Mouse (Mus musculus): ENCODE measurements at regions not wholly inside any gene's neighbourhood (a gene's known extent, or its start where the extent isn't known, plus 50 kb on each side); places are given as distances from the start of the nearest gene placed in this dataset.

GRCm38 (mm10) chr2:159032147-159032546, 237.5 kb downstream of the Dhx35 start:
- no peak for DNase-seq

DNA sequence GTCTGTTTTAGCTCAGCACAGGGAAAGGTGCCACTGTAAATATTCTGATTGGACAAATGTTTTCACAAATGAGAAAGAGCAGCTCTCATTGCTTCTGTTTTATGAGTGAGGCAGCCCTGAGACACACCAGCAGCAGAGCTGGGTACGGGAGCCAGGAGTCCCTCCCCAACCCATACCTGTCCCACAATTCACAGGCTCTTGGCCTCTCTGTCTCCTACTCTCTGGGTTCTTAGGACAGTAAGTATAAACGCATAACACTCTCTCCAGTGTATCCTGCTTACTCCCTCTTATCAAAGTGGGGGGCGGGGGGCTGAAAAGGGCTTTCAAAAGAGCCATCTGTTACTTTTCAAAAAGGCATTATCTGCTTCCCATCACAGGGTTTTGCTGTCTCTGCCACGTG, 245.3 kb downstream of the Dhx35 start:
- no peak for DNase-seq

DNA sequence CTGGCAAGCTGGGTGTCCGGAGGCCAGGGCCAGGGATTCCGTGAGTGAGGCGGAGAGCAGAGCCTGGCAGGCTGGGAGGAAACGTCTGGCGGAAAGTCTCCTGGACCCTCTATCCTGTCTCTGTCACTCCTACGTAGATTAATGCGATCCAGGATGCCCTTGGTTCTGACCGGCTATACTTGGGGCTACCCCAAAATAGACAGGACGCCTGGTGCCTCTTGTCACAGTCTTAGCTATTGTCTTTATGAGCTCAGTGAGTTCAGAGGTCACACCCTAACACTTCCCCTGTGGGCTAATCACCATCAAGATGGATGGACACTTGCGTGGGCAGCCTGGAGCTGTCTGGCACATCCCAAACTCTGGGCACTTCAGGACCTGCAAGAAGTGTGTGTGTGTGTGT, 258.9 kb downstream of the Dhx35 start:
- peak; percentile 77 for DNase-seq

DNA sequence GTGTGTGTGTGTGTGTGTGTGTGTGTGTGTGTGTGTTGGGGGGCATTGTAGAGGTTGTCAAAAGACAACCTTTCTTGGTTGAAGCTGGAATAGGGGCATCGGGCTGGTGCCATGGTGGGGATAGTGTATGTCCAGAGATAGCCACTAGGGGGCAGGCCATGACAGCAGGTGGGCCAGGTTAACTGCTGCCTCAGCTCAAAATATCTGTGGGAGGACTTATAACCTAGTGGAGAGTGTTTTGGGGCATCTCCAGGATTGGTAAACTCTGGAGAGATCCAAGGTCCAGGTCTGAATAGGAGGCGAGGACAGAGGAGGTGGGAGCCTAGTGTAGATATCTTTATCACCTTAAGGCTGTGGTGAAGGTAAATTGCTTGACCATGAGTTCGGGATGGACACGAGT, 259.3 kb downstream of the Dhx35 start:
- DNase-seq, result peak; percentile 73

DNA sequence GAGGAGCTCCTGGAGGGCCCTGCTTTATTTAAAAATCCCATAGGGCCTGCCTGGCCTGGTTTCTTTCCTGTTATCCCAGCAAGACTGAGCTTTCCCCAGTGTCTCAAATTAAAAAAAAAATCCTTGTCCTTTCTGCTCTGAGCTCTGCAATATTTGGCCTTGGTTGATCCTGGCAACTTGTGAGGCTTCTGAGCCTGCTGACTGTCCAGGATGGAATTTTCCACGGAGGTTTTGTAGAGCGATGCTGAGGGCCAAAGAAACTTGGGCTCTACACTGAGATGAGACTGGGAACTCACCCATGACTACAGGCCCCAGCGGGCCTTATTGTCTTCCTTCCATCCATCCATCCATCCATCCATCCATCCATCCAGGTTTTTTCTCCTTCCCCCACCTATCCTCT, 259.8 kb downstream of the Dhx35 start:
- peak; percentile 12 for DNase-seq

DNA sequence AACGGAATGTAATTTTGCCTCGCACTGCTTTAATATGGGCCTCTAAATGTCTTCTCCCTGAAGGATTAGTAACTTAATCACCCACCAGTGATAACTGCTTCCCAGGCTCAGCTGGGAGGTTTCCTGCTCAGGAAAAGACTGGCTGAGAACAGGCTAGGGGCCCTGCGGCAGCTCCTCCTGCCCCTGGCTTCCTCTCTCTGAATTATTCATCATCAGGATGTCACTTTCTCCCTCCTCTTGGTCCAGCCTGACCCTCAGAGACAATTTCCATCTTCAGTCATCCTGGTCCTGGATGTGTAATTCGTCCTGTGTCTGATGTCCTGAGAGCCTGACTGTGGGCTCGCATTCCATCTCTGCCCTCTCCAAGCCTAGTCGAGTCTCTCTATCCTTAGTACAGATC, 261.2 kb downstream of the Dhx35 start:
- peak; percentile 19 for DNase-seq

DNA sequence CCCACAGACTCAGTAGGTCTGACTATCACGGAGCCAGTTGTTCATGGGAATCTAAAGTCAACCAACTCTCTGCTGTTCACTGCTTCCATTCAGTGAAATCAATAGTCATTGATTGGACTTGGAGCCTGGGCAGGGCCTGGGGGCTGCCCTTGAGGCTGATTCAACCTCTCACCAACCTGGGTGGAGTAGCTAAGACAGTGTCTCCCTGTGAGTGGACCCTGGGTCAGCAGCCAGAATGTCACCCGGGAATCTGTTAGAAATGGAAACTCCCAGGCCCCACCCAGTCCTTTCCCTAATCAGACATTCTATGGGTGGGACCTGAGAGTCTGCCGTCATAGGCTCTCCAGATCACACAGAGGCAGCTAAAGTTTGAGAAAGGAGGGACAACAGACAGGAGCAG, 262.4 kb downstream of the Dhx35 start:
- DNase-seq, result no peak

GRCm38 (mm10) chr2:159057506-159057905, 262.9 kb downstream of the Dhx35 start:
- DNase-seq, result peak; percentile 47

DNA sequence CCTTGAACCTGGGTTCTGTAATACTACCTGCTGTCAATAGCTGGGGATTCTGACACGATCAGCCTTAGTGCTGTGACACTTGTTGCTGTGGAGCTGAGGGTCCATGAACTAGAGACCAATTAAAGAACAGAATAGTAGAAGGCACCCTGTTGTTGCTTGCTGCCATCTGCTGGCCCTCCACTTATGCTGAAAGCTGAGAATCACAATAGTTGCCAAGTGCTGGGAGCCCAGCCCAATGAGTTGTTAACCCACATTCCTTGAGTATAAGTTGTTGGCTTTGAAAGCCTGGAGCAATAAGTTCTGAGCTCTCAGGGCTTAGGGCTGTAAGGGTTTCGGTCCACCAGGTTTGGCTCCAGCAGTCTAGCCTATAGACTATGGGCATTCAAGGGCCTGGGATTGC, 267.7 kb downstream of the Dhx35 start:
- DNase-seq, result peak; percentile 20

- DNase-seq, result no peak
These were observed 268.1 kb downstream of the Dhx35 start for GRCm38 (mm10) chr2:159062666-159063065.

GRCm38 (mm10) chr2:159064403-159064970, 269.9 kb downstream of the Dhx35 start:
- DNase-seq, result peak; percentile 47

GRCm38 (mm10) chr2:159067506-159067905, 272.9 kb downstream of the Dhx35 start:
- no peak for DNase-seq

GRCm38 (mm10) chr2:159068303-159069020, 273.9 kb downstream of the Dhx35 start:
- DNase-seq, result peak; percentile 60

DNA sequence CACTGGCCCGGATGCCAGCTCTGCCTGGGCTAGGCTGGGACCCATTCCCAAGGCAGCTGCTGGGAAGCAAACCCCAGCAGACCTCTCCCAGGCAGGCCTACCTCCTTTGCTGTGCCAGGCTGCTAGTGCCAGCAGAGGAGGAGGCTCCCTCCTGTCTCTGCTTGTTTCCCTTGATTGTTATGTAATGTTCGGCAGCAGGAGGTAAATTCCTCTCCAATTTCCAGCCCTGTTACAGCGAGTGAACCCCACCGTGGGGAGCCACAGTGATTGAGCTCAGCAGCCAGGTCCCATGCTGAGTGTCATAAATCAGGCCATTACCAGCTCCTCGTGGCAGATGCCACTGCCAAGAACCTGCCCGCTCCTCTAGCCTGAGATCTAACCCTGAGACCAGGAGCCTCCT, 274.6 kb downstream of the Dhx35 start:
- peak; percentile 48 for DNase-seq

DNA sequence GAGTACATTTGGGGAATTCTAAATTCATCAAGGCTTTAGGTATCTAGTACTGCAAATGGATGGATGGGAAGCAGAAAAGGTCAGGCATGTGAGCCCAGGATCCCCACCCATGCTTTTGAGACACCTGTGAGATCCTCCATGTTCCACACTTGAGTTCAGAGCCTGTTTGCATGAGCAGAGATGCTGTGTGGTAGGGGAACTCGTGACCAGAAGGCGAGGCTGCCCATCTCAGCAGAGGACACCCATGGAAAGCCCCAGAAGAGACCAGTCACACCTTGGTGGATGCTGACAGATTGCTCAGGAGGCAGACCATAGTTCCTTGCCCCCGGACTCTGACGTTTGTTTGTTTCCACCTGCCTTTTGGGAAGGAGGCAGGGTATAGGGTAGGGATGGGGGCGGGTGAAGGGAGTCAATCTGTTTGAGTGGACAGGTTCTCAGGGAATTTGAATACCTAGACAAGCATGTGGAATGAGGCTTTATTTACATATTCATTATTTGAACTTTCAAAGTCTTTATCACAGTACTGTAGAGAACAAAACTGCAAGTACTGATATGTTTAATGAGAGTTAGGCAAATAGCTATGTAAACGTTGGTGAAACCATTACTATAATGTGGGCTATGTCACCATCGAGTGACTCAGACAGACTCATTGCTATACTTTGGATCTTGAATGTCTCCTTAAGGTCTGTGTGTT, 278.5 kb downstream of the Dhx35 start:
- DNase-seq, result no peak

DNA sequence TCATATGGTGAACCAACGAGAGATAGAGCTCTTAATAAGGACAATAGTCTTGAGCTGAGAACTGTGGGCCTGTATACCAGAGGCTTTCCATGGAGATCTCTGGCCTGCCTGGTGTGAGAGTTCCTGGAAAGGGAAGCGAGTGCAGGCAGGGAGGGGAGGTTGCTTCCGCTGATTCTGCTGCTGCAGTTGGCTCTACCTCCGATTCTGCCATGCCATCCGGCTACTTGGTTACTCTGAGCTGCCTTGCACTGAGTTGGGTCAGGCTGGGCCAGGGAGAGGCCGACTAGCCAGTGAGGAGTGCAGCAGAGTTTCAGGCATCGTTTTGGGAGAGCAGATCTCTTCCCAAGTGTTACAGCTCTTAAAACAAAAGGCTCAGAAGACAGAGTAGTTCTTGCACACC, 285.2 kb downstream of the Dhx35 start:
- DNase-seq, result no peak

DNA sequence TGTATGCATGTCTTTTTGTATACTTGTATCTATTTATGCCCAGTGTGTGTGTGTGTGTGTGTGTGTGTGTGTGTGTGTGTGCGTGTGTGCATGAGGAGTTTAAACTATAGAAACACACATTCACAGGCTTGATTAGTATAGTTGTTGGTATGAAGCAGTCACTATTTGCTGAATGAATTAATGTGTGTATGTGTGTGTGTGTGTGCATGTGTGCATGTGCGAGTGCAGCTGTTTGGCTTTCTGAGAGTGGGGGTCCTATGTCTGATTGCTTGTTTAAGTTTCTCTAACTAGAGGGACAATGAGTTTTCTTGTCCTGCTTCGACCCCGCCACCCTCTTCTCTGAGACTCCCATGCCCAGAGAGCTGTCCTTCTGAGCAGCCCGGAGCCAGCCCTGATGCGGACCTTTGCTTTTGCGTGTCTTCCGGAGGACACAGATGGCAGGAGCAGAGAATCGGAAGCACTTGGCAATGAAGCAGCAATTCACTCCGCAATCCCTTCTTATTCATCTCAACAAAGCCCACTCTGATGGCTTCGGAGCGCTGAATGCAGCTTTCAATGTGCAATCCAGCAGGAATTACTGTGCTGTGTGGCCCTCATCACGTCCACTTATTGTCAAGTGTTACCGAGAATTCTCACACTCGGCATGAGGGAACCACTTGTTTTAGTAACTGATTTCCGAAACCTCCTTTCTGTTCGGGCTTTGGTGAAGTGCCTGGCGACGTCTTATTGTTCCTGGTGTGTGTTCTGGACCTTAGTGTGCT, 286.4 kb downstream of the Dhx35 start:
- DNase-seq, result no peak

- DNase-seq, result no peak
These were observed 292.2 kb downstream of the Dhx35 start for GRCm38 (mm10) chr2:159086836-159087235.

GRCm38 (mm10) chr2:159088196-159088595, 293.6 kb downstream of the Dhx35 start:
- no peak for DNase-seq

DNA sequence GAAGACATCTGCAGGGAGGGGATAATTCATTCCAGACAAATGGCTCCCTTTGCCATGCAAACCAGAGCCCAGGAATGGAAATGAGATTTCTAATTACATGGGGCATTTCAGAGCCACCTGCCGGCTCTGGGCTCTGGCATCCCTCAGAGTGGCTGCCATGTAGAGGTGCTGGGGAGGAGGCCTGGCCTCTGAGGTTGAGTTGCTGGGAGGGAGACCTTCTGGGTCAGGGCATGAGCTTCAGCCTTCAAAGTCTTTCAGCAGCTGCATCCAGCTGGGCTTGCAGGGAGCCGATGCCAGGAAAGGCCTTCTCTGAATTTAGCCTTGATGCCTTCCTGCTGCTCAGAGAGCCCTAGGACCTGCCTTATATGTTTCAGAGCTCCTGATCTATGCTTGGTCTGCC, 302.1 kb downstream of the Dhx35 start:
- peak; percentile 69 for DNase-seq

DNA sequence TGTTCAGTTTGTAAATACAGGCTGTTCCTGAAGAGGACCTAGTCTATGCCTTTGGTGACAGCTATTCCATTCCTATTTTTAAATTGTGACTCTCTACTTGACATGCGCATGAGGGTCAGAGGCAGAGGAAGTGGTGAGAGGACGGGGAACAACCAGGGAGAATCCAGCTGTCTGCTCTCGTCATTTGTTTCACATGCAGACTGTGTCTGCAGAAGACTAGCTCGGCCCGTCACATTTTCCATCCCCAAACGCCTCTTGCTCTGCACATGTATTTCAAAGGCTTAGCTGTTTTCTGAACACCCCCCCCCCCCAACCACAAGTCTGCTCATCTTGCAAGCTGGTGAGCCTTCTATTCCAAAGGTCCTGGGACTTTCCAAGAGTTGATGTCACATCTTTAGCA, 339.4 kb downstream of the Dhx35 start:
- DNase-seq, result no peak

- DNase-seq, result no peak
These were observed 344.0 kb downstream of the Dhx35 start for GRCm38 (mm10) chr2:159138603-159139002.

GRCm38 (mm10) chr2:159145980-159146379, 351.4 kb downstream of the Dhx35 start:
- no peak for DNase-seq

- peak; percentile 59 for DNase-seq
These were observed 369.4 kb downstream of the Dhx35 start for GRCm38 (mm10) chr2:159163985-159164384.

Measured in kidney, postnatal 14 days (tissue).